Mouse (Mus musculus) large intestine, adult 2 months (tissue): ENCODE measurements around the gene Ott. TPM values are rescaled to one million over a fixed set of nuclear protein-coding genes. Genes with fewer than 3 reads are reported as not detected.
"Not testable (repeated sequence)": the region's sequence is repeated elsewhere in the genome, so short reads cannot be mapped to it uniquely, and the experiment has no call there.

Source experiments
- DNase-seq: peaks from one replicate; pipeline ENCODE4 v3.0.0-alpha.2; 2012; ENCODE audit warnings: low read depth, low spot score
- WGBS: fragments of 180-500 bp; shearing (Covaris S2); methylation state at CpG from one replicate; pipeline ENCODE4 v1.1.7; 2018; 5-methylcytosine and 5-hydroxymethylcytosine counted together
- polyA plus RNA-seq: library from polyadenylated mRNA; depleted of rRNA; stranded (reverse); fragments of >200 nt; gene quantifications from 2 replicates; pipeline ENCODE4 v1.2.3, GENCODE M21; 2012; rRNA removed

Gene Ott
- polyA plus RNA-seq: not detected in 2 replicates

- DNase-seq: not testable (repeated sequence)
- WGBS: no CpG with 5 or more reads among the region's 5 CpGs
These were observed at the start of gene Ott for GRCm38 (mm10) chrX:149073982-149074381. Gene Ott (plus strand): TSS chrX:149074282.

Other genes with a start within 250 kb of the Ott start
- not detected in 2 replicates for gene Luzp4, start 216.6 kb upstream of the Ott start, polyA plus RNA-seq
- gene Gm15093, start 198.1 kb downstream of the Ott start, polyA plus RNA-seq: not detected in 2 replicates